Mouse (Mus musculus): ENCODE measurements around the gene Smg7. TPM values are rescaled to one million over a fixed set of nuclear protein-coding genes. Genes with fewer than 3 reads are reported as not detected.
"Not testable (repeated sequence)": the region's sequence is repeated elsewhere in the genome, so short reads cannot be mapped to it uniquely, and the experiment has no call there.

Gene Smg7
- polyA plus RNA-seq, 1 experiment from 2014 or later = 33.8 TPM

GRCm38 (mm10) chr1:152902665-152903516 lies 445 bp upstream of the Smg7 start:
- Histone ChIP-seq H3K9ac (peak overlapping the region; percentile 94), H3K36me3 (no peaks in the 10 kb centered on the region), H3K27ac (peak overlapping the region; percentile 99), H3K27me3 (no peaks in the 10 kb centered on the region), H3K4me3 (peak overlapping the region; percentile 88), H3K4me1 (replicated peaks) (peaks cover 22% of the 10 kb centered on the region), H3K9me3 (no peaks in the 10 kb centered on the region), H3K4me2 (peak overlapping the region; percentile 91)
- 1% methylated on average over 50 of the region's 69 CpGs for WGBS
- peak; percentile 90 for ATAC-seq (ENCODE audit: low FRiP score)

GRCm38 (mm10) chr1:152901419-152901764 lies 1.1 kb downstream of the Smg7 start:
- H3K4me2 ChIP-seq = peak overlapping the region; percentile 63
- no peak for ATAC-seq (ENCODE audit: low FRiP score)
- WGBS = 1% methylated on average over 6 of the region's 6 CpGs

GRCm38 (mm10) chr1:152888086-152888485 lies 14.4 kb downstream of the Smg7 start:
- over 99% methylated on average over 4 of the region's 5 CpGs for WGBS
- not testable (repeated sequence) for ATAC-seq (ENCODE audit: low FRiP score); H3K4me2 ChIP-seq

More at GRCm38 (mm10) chr1:152901419-152901764, 1.1 kb downstream of the Smg7 start:
- H3K9me3 ChIP-seq = no peaks in the 10 kb centered on the region
- peak overlapping the region; percentile 88 for H3K4me3 ChIP-seq
- H3K9ac ChIP-seq = peak overlapping the region; percentile 94
- H3K4me1 ChIP-seq (replicated peaks) = peaks cover 22% of the 10 kb centered on the region
- peak overlapping the region; percentile 99 for H3K27ac ChIP-seq
- H3K27me3 ChIP-seq = no peaks in the 10 kb centered on the region
- no peaks in the 10 kb centered on the region for H3K36me3 ChIP-seq

GRCm38 (mm10) chr1:152871031-152871430 lies 31.4 kb downstream of the Smg7 start:
- Histone ChIP-seq H3K27ac (no peak overlapping the region), H3K27me3 (no peaks in the 10 kb centered on the region), H3K36me3 (peaks cover 23% of the 10 kb centered on the region), H3K9ac (no peak overlapping the region), H3K4me3 (no peak overlapping the region), H3K9me3 (no peaks in the 10 kb centered on the region), H3K4me1 (replicated peaks) (peaks cover 4% of the 10 kb centered on the region), H3K4me2 (no peak overlapping the region)
- ATAC-seq (ENCODE audit: low FRiP score) = no peak
- 81% methylated on average over 3 of the region's 3 CpGs for WGBS

More at GRCm38 (mm10) chr1:152888086-152888485, 14.4 kb downstream of the Smg7 start:
- H3K27me3 ChIP-seq; H3K9ac ChIP-seq; H3K4me3 ChIP-seq; H3K27ac ChIP-seq; H3K36me3 ChIP-seq; H3K4me1 ChIP-seq (replicated peaks); H3K9me3 ChIP-seq: not testable (repeated sequence)

GRCm38 (mm10) chr1:152869901-152870300 lies 32.5 kb downstream of the Smg7 start:
- Histone ChIP-seq H3K27ac (no peak overlapping the region), H3K9ac (no peak overlapping the region), H3K36me3 (peaks cover 32% of the 10 kb centered on the region), H3K4me3 (no peak overlapping the region), H3K9me3 (no peaks in the 10 kb centered on the region), H3K4me2 (no peak overlapping the region), H3K4me1 (replicated peaks) (peaks cover 4% of the 10 kb centered on the region), H3K27me3 (no peaks in the 10 kb centered on the region)
- ATAC-seq (ENCODE audit: low FRiP score) = no peak
- WGBS = 94% methylated on average over 6 of the region's 6 CpGs

- Histone ChIP-seq H3K36me3 (peaks cover 71% of the 10 kb centered on the region), H3K9me3 (no peaks in the 10 kb centered on the region), H3K4me1 (replicated peaks) (no peaks in the 10 kb centered on the region), H3K27ac (no peak overlapping the region), H3K9ac (no peak overlapping the region), H3K4me3 (no peak overlapping the region), H3K4me2 (no peak overlapping the region), H3K27me3 (no peaks in the 10 kb centered on the region)
- no peak for ATAC-seq (ENCODE audit: low FRiP score)
- WGBS = 89% methylated on average over 2 of the region's 2 CpGs
Observed at GRCm38 (mm10) chr1:152846856-152847255, 55.6 kb downstream of the Smg7 start.

GRCm38 (mm10) chr1:152845211-152845730 lies 57.2 kb downstream of the Smg7 start:
- Histone ChIP-seq H3K4me2 (no peak overlapping the region), H3K4me3 (no peak overlapping the region), H3K27me3 (no peaks in the 10 kb centered on the region), H3K36me3 (peaks cover 77% of the 10 kb centered on the region), H3K4me1 (replicated peaks) (no peaks in the 10 kb centered on the region), H3K9ac (no peak overlapping the region), H3K9me3 (no peaks in the 10 kb centered on the region), H3K27ac (no peak overlapping the region)
- no peak for ATAC-seq (ENCODE audit: low FRiP score)
- 88% methylated on average over 3 of the region's 3 CpGs for WGBS

GRCm38 (mm10) chr1:152844634-152845033 lies 57.8 kb downstream of the Smg7 start:
- WGBS = 86% methylated on average over 1 of the region's 1 CpGs
- no peaks in the 10 kb centered on the region for H3K9me3 ChIP-seq
- peaks cover 81% of the 10 kb centered on the region for H3K36me3 ChIP-seq
- no peak overlapping the region for H3K9ac ChIP-seq
- H3K27me3 ChIP-seq = no peaks in the 10 kb centered on the region
- H3K4me1 ChIP-seq (replicated peaks) = no peaks in the 10 kb centered on the region
- H3K27ac ChIP-seq = no peak overlapping the region
- no peak for ATAC-seq (ENCODE audit: low FRiP score)
- no peak overlapping the region for H3K4me2 ChIP-seq
- no peak overlapping the region for H3K4me3 ChIP-seq

GRCm38 (mm10) chr1:152841057-152841456 lies 61.4 kb downstream of the Smg7 start:
- Histone ChIP-seq H3K27me3 (no peaks in the 10 kb centered on the region), H3K9ac (no peak overlapping the region), H3K9me3 (no peaks in the 10 kb centered on the region), H3K4me3 (no peak overlapping the region), H3K27ac (no peak overlapping the region), H3K4me2 (no peak overlapping the region), H3K4me1 (replicated peaks) (no peaks in the 10 kb centered on the region), H3K36me3 (peaks cover 83% of the 10 kb centered on the region)
- no peak for ATAC-seq (ENCODE audit: low FRiP score)
- WGBS = over 99% methylated on average over 2 of the region's 2 CpGs

- H3K4me2 ChIP-seq = no peak overlapping the region
- H3K4me1 ChIP-seq (replicated peaks) = no peaks in the 10 kb centered on the region
- no peak overlapping the region for H3K9ac ChIP-seq
- no peak overlapping the region for H3K27ac ChIP-seq
- H3K36me3 ChIP-seq = peaks cover 77% of the 10 kb centered on the region
- H3K4me3 ChIP-seq = no peak overlapping the region
- no peaks in the 10 kb centered on the region for H3K27me3 ChIP-seq
- ATAC-seq (ENCODE audit: low FRiP score) = no peak
- WGBS = 92% methylated on average over 3 of the region's 3 CpGs
- no peaks in the 10 kb centered on the region for H3K9me3 ChIP-seq
Observed at GRCm38 (mm10) chr1:152840343-152840742, 62.1 kb downstream of the Smg7 start.

- Histone ChIP-seq H3K27ac (no peak overlapping the region), H3K36me3 (peaks cover 69% of the 10 kb centered on the region), H3K9ac (no peak overlapping the region), H3K27me3 (no peaks in the 10 kb centered on the region), H3K4me1 (replicated peaks) (no peaks in the 10 kb centered on the region), H3K4me2 (no peak overlapping the region), H3K4me3 (no peak overlapping the region), H3K9me3 (no peaks in the 10 kb centered on the region)
- ATAC-seq (ENCODE audit: low FRiP score) = no peak
- 89% methylated on average over 12 of the region's 12 CpGs for WGBS
Observed at GRCm38 (mm10) chr1:152838841-152839240, 63.6 kb downstream of the Smg7 start.

GRCm38 (mm10) chr1:152838026-152838702 lies 64.3 kb downstream of the Smg7 start:
- Histone ChIP-seq H3K4me1 (replicated peaks) (no peaks in the 10 kb centered on the region), H3K27ac (no peak overlapping the region), H3K27me3 (no peaks in the 10 kb centered on the region), H3K36me3 (peaks cover 63% of the 10 kb centered on the region), H3K4me2 (no peak overlapping the region), H3K4me3 (no peak overlapping the region), H3K9ac (no peak overlapping the region), H3K9me3 (no peaks in the 10 kb centered on the region)
- 82% methylated on average over 11 of the region's 11 CpGs for WGBS
- no peak for ATAC-seq (ENCODE audit: low FRiP score)
